Mouse (Mus musculus) 416B (cell line): Measurements from ENCODE around the gene Tesc.
A peak's percentile ranks its signal among the peaks of the same experiment; 100 is the strongest.

Experiments
- DNase-seq: peaks from one replicate; pipeline ENCODE4 v3.0.0; 2011; ENCODE audit warnings: low read depth

Gene Tesc

GRCm38 (mm10) chr5:118015669-118016068 lies 11.9 kb upstream of the Tesc start:
- no peak for DNase-seq

- no peak for DNase-seq
Measured at GRCm38 (mm10) chr5:118017527-118017926, 10.0 kb upstream of the Tesc start.

DNA sequence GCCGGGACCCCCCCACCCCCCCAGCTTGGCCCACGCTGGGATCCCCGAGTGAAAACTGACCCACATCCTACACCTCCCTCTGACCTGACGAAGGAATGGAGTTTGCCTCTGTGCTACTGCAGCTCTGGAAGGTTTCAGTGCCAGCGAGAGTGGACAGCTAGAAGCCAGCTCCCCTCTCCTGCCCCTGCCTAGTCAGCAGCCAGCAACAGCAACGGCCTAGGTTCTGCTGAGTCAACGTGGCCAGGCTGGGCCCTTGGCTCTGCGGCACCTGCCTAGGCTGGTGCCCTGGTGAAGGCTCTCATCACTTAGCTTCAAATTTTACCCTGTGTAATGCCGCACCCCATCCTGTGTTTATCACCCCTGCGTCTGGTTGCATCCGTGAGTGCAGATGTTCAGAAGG lies 7.6 kb upstream of the Tesc start:
- no peak for DNase-seq

DNA sequence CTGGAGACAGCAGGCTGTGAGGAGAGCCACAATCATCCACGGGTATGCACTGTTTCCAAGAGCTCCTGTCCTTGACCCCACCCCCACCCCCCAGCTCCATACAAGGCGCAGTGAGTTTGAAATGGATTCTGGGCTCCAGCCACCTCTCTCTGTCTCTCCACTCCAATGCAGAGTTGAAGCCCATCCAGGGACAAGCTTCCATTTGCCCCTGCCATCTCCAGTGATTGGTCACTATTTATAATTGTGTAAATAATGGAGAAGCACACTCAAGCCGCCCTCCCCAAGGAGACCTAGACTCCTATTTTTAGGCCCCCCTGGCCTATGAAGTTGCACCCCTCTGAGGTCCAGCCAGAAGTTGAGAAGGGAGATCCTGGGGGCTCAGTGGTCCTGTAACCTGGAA lies 4.5 kb upstream of the Tesc start:
- no peak for DNase-seq

DNA sequence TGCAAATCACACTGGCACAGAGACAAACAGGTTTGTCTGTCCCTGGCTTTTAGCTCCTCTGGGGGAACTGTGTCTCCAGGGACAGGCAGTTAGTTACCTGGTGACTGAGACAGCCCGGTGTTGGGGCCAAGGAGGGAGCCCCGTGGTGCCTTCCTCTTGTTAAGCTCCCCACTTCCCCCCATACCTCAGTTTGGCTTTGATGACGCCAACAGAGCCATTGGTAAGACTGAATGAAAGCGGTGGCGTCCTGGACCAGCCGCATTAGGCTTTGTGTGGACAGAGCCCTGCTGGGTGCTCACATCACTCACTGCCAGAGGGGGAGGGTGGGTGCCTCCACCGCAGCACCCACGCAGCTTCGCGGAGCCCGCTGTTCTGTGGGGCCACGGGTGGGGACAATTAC lies 1.7 kb upstream of the Tesc start:
- no peak for DNase-seq

DNA sequence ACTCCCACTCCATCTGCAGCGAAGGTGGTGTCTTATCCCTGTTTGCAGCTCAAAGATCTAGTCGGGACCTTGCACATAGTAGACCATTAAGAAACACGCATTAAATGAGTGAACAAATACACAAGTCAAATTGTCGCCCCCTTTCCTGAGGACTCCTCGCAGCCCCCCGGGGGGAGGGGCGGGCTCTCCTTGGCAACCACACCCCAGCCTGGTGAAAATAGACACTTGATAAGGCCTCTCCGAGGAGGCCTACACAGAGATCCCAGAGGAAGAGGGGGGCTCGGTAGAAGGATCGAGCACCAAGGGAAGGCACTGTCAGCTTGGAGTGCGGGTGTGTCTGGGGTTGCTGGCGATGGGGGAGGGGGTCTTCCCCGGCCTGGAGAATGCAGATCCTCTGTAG lies 1.2 kb upstream of the Tesc start:
- DNase-seq: no peak

DNA sequence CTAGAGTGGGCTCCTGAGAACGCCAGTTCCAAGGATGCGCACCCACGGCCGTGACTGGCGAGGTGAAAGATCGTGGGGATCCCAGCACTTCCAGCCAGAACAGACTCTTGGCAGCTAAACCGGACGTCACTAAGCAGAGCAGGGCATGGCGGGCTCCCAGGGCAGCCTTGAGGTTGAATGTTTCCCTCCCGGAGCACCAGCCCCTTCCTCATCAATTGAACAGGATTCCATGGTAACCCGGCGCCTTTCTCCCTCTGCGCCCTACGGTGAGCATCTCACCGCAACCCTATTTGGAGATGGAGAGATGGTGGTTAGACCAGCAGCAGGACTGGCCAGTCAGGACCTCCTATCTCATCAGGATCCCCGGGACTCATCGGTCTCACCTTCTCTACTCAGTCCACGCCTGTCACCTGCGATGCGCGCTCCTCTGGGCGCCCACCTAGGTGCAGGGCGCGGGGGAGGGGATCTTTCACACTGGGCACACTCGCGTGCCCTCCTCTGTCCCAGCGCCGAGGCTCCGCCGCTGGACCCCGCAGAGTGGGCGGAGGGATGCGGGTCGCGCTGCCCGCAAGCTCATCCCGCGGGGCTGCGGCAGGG lies 344 bp upstream of the Tesc start:
- no peak for DNase-seq

- DNase-seq: no peak
Measured at GRCm38 (mm10) chr5:118028191-118029034, 870 bp downstream of the Tesc start.

- DNase-seq: no peak
Measured at GRCm38 (mm10) chr5:118029035-118029408, 1.5 kb downstream of the Tesc start.

GRCm38 (mm10) chr5:118029420-118029819 lies 1.9 kb downstream of the Tesc start:
- DNase-seq: no peak

DNA sequence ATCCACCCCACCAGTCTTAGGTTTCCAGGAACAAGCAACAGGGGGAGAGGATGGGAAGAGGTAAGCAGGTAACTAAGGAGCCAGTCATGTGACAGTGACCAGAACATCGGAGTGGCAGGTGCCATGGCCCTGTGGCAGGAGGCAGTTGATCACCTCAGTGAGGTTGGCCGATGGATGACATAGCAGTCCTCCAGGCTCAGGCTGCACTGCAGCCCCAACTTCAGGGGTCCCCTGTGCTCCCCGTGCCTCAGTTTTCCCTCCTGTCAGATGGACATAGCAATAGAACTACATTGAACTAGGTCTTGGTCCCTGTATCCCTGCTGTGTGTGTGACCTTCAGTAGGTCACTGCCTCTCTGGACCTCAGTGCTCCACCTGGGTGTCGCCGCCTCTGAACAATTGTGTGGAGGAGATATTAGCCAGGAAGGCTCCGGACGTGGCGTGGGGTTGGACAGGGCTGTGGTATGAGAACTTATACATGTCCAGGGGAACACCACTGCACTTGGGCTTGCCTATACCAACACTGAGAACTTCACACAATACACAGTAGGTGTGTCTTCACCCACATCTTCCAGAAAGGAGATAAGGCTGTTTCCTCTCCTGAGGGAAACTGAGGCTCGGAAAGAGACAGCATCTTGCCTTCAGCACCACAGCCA lies 2.6 kb downstream of the Tesc start:
- DNase-seq: no peak

DNA sequence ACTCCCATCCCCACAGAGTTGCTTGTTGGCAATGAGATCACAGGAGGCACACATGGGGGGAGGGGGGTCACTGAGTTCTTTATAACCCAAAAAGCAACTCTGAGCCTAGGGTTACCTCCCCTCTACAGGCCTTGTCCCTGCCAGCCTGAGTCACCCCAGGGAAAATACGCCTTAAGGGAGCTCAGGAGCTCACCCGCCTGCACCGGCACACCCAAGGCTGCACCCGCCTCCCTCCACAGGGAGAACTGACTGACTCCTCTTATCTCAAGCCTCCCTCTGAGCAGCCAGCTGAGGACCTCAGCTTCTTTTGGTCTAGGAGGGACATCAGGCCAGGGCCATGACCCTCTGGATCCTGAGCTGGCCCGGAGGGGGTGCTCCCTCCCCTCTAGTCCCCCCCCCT lies 3.5 kb downstream of the Tesc start:
- DNase-seq: no peak

- DNase-seq: no peak
Measured at GRCm38 (mm10) chr5:118031508-118031907, 4.0 kb downstream of the Tesc start.

- no peak for DNase-seq
Measured at GRCm38 (mm10) chr5:118033328-118033727, 5.8 kb downstream of the Tesc start.

DNA sequence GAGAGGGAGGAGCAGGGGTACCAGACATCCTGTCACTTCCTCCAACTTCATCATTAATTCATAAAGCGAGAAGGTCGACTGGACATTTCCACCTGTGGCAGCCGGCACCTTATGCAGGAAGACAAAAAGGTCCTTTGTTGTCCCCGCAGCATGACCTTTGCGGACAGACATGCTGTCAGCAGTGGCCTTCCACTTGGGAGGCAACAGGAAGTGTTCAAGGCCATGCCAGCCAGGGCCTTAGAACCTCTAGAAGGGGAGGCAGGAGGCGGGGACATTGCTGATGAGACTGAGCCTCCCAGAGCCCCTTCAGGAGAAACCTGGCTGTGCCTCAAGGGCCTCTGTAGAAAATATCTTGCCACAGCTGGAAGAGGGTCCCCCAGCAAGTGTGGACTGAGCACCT lies 6.2 kb downstream of the Tesc start:
- DNase-seq: peak; percentile 74

DNA sequence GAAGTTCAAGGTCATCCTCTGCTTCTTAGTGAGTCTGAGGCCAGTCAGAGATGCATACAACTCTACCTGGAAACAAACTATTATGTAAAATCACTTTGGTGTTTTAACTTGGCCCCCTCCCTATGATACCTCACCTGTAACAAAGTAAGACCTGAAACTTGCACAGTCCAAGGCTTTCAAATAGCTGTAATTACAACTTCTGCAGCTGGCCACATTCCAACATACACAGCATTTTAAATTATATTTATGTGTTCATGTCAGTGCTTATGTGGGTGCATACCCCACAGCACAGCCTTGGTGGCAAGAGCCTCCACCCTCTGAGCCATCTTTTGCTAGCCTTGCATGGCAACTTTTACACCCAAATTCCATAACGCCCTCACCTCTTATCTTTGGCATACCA lies 7.1 kb downstream of the Tesc start:
- DNase-seq: no peak

GRCm38 (mm10) chr5:118035786-118036185 lies 8.2 kb downstream of the Tesc start:
- no peak for DNase-seq

- DNase-seq: no peak
Measured at GRCm38 (mm10) chr5:118036888-118037797, 9.6 kb downstream of the Tesc start.

DNA sequence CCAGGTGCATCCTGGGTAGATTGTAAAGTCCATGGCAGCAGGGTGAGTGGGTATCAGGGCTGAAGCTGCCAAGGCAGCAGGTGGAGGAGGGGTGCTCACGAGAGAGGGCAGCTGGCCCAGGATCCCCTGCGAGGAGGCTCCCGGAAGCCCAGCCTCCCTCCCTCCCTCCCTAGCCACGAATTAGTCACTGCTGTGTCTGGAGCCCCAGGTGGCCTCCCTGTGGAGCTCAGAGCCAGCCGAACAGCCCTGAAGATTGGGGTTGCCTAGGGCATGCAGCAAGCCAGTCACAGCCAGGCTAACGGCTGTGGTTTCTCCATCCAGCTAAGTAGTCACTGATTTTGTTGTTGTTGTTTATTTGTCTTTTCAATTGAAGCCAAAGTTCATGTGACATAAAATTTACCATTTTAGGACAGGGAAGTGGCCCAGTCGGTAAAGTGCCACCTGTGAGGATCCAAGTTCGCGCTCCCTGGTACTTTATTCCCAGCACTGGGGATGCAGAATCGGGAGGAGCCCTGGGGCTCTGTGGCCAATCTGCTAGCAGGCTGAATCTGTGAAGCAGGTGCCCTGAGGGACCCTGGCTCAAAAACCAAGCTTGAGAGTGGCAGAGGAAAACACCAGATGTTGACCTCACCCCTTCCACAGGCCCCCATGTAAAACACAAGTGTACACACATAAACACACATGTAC lies 10.4 kb downstream of the Tesc start:
- DNase-seq: peak; percentile 90

GRCm38 (mm10) chr5:118039241-118039668 lies 11.7 kb downstream of the Tesc start:
- no peak for DNase-seq

GRCm38 (mm10) chr5:118042599-118042998 lies 15.1 kb downstream of the Tesc start:
- peak; percentile 65 for DNase-seq

GRCm38 (mm10) chr5:118043761-118044160 lies 16.2 kb downstream of the Tesc start:
- no peak for DNase-seq
